Mouse (Mus musculus) midbrain, embryonic 15.5 days (tissue): ENCODE results near the gene Med18. TPM values are rescaled to one million over a fixed set of nuclear protein-coding genes. Genes with fewer than 3 reads are reported as not detected.
"Not testable (repeated sequence)": the region's sequence is repeated elsewhere in the genome, so short reads cannot be mapped to it uniquely, and the experiment has no call there.

Source experiments
- ATAC-seq: fragments of 200-750 bp; cut with Nextera tagmentation; replicated peaks from 2 replicates; pipeline ENCODE4 v1.8.0; 2017; ENCODE audit warnings: moderate TSS enrichment
- H3K27ac ChIP-seq: fragments of 300-500 bp; sonication (generic); 2 replicates; pipeline ENCODE4 v1.5.1; 2015; ENCODE audit warnings: mild to moderate bottlenecking, inconsistent platforms
- H3K27me3 ChIP-seq: fragments of 300-500 bp; sonication (generic); replicated peaks from 2 replicates; pipeline ENCODE4 v1.6.1; 2015; ENCODE audit warnings: inconsistent platforms
- H3K36me3 ChIP-seq: fragments of 300-500 bp; sonication (generic); replicated peaks from 2 replicates; pipeline ENCODE4 v1.6.1; 2015; ENCODE audit warnings: inconsistent platforms
- H3K4me1 ChIP-seq: fragments of 300-500 bp; sonication (generic); 2 replicates; pipeline ENCODE4 v1.6.1; 2015; ENCODE audit warnings: inconsistent platforms
- H3K4me2 ChIP-seq: fragments of 300-500 bp; sonication (generic); 2 replicates; pipeline ENCODE4 v1.6.1; 2015; ENCODE audit warnings: inconsistent platforms, mild to moderate bottlenecking, moderate library complexity
- H3K4me3 ChIP-seq: fragments of 300-500 bp; sonication (generic); 2 replicates; pipeline ENCODE4 v1.5.1; 2015; ENCODE audit warnings: mild to moderate bottlenecking, inconsistent platforms
- H3K9ac ChIP-seq: fragments of 300-500 bp; sonication (generic); 2 replicates; pipeline ENCODE4 v1.6.1; 2015; ENCODE audit warnings: mild to moderate bottlenecking, inconsistent platforms
- H3K9me3 ChIP-seq: fragments of 300-500 bp; sonication (generic); 2 replicates; pipeline ENCODE4 v1.6.1; 2016; ENCODE audit warnings: inconsistent platforms
- WGBS: fragments of 180-500 bp; shearing (Covaris S2); methylation state at CpG from one replicate; pipeline ENCODE4 v1.1.7; 2015; ENCODE audit warnings: mixed read lengths; 5-methylcytosine and 5-hydroxymethylcytosine counted together
- polyA plus RNA-seq: library from polyadenylated mRNA; unstranded; fragments of >200 nt; fragmentation: Nextera tagmentation; extraction: Ambion mirVana; gene quantifications from 2 replicates; pipeline ENCODE4 v1.2.1, GENCODE M21; 2015

Gene Med18
- polyA plus RNA-seq, 1 experiment from 2014 or later = 15.9 TPM

DNA sequence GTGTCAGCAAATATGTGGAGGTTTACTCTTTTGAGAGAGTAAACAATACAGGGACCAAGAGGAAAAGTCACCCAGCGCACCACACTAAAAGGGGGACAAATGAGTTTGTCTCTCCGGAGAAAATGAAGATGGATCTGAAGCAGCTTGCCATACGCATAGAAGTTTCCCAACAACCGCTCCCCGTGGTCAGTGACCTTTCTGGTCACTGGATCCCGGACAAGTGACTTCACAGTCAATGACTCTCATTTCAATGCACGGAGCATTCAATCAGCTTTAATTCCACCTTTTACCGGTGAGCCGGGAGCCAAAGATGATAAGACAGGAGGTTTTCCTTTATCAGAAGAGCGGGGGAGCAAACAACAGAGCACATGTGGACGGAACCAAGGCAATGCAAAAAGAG, 25.9 kb downstream of the Med18 start:
- no peak overlapping the region for H3K4me2 ChIP-seq
- no peak overlapping the region for H3K9ac ChIP-seq
- H3K9me3 ChIP-seq = no peaks in the 10 kb centered on the region
- 28% methylated on average over 11 of the region's 11 CpGs for WGBS
- no peaks in the 10 kb centered on the region for H3K36me3 ChIP-seq
- no peak overlapping the region for H3K4me3 ChIP-seq
- no peak overlapping the region for H3K27ac ChIP-seq
- no peaks in the 10 kb centered on the region for H3K27me3 ChIP-seq
- no peaks in the 10 kb centered on the region for H3K4me1 ChIP-seq
- no peak for ATAC-seq

DNA sequence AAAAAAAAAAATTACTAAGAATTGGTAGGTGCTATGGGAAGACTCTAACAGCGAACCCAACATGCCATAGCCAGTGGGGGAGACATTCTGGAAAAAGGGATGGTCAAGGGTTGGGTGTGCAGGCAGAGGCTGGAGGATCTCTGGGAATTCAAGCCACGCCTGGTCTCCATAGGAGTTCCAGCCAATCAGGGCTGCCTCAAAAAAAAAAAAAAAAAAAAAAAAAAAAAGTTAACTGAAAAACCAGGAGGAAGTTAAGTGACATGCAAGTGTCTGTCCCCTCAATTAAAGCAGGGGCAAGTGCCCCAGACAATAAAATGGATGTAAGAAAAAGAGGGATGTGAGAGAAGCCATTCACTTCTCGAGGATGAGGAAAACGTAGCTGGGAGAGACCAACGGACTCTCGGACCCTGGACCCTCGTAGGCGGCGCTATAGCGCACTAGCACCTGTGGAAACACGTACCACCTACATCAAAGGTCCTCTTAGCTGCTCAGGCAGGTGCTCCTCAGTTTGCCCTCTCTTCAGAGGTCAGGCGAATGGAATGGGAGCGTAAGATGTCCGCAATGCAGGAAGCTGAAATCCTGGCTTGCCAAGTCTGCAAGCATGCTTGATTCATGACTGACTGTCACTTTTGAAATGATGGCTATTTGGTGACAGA, 30.9 kb downstream of the Med18 start:
- no peak for ATAC-seq
- Histone ChIP-seq H3K4me2 (no peak overlapping the region), H3K9ac (no peak overlapping the region), H3K27ac (no peak overlapping the region), H3K9me3 (no peaks in the 10 kb centered on the region), H3K4me1 (no peaks in the 10 kb centered on the region), H3K36me3 (no peaks in the 10 kb centered on the region), H3K27me3 (no peaks in the 10 kb centered on the region), H3K4me3 (no peak overlapping the region)
- 13% methylated on average over 14 of the region's 14 CpGs for WGBS

GRCm38 (mm10) chr4:132428022-132428542, 35.6 kb downstream of the Med18 start:
- Histone ChIP-seq H3K4me3 (no peak overlapping the region), H3K9ac (no peak overlapping the region), H3K4me2 (no peak overlapping the region), H3K27ac (no peak overlapping the region), H3K36me3 (no peaks in the 10 kb centered on the region), H3K4me1 (no peaks in the 10 kb centered on the region), H3K9me3 (no peaks in the 10 kb centered on the region), H3K27me3 (no peaks in the 10 kb centered on the region)
- WGBS = 75% methylated on average over 9 of the region's 9 CpGs
- ATAC-seq = no peak

DNA sequence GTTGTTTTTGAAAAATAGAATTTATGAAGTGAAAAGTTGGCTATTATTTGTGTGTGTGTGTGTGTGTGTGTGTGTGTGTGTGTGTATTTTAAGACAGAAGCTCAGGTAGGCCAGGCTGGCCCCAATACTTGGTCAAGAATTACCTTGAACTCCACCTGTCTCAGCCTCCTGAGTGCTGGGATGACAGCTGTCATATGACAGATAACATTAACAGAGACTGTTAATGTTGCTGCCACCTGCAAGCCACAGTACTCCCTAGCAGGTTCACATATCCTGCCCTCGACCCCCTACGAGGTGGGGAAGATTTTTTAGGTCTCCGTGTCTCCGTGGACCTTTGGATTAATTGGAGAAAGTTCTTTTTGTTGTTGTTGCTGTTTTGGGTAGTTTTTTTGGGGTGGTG, 36.2 kb downstream of the Med18 start:
- Histone ChIP-seq H3K4me3 (no peak overlapping the region), H3K27me3 (no peaks in the 10 kb centered on the region), H3K9me3 (no peaks in the 10 kb centered on the region), H3K27ac (no peak overlapping the region), H3K4me2 (no peak overlapping the region), H3K36me3 (no peaks in the 10 kb centered on the region), H3K9ac (no peak overlapping the region), H3K4me1 (0 out of 2 replicates have a peak, but pooled peaks cover 4% of the 10 kb centered on the region)
- WGBS = 89% methylated on average over 4 of the region's 4 CpGs
- no peak for ATAC-seq

- no peak for ATAC-seq
- no peaks in the 10 kb centered on the region for H3K36me3 ChIP-seq
- 66% methylated on average over 2 of the region's 2 CpGs for WGBS
- H3K27ac ChIP-seq = no peak overlapping the region
- no peak overlapping the region for H3K4me2 ChIP-seq
- H3K9me3 ChIP-seq = no peaks in the 10 kb centered on the region
- no peak overlapping the region for H3K9ac ChIP-seq
- no peaks in the 10 kb centered on the region for H3K27me3 ChIP-seq
- peaks cover 9% of the 10 kb centered on the region for H3K4me1 ChIP-seq
- no peak overlapping the region for H3K4me3 ChIP-seq
These were observed 37.7 kb downstream of the Med18 start for GRCm38 (mm10) chr4:132426021-132426420.

- ATAC-seq = no peak
- Histone ChIP-seq H3K27ac (no peak overlapping the region), H3K9ac (no peak overlapping the region), H3K4me1 (peaks cover 19% of the 10 kb centered on the region), H3K4me3 (no peak overlapping the region), H3K27me3 (no peaks in the 10 kb centered on the region), H3K9me3 (no peaks in the 10 kb centered on the region), H3K4me2 (no peak overlapping the region), H3K36me3 (no peaks in the 10 kb centered on the region)
- WGBS = 97% methylated on average over 5 of the region's 5 CpGs
These were observed 39.0 kb downstream of the Med18 start for GRCm38 (mm10) chr4:132424765-132425164.

DNA sequence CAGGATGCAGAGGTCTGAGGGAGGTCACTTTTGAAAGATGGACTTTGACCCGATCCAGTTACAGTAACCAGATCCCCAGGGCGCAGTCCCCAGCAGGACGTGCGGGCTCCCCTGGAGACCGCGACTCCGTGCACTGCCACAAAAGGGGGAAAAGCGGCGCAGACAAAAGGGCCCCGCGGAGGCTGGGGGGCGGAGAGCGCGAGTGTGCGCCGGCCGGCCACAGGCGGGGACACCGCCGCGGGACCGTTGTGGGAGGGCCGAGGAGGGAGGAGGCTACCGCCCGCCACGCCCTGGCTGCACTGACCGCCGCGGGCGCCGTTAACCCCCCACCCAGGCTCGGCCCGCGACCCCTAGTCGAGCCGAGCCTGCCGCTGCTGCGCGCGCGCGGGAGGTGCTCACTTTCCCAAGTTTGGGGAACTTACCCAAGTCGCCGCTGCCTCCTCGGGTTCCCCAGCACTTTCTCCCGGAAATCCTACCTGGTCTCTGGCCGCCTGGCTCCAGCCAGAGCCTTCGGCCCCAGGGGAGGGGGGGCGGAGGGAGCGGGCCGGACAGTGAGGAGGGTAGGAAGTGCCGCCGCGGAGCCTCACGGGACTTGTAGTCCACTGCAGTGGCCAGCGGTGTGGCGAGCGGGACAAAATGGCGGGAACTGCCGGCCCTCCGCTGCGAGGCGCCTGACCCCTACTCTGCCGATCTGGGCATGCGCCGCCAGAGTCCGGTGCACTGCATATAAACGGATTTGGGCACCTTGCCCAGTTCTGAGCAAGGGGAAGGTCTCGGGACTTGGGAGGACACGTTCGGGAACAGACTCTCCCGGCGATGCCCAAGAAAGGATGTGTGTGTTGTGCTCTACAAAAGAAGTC, 41.6 kb downstream of the Med18 start, which contains the start of gene Phactr4:
Gene Phactr4, minus strand, starts transcription at position 567 of the 860 bp plus-strand sequence.
- Histone ChIP-seq H3K36me3 (no peaks in the 10 kb centered on the region), H3K27me3 (no peaks in the 10 kb centered on the region)
- WGBS = under 1% methylated on average over 60 of the region's 73 CpGs

GRCm38 (mm10) chr4:132421556-132421922, 42.2 kb downstream of the Med18 start:
- no peaks in the 10 kb centered on the region for H3K27me3 ChIP-seq
- no peaks in the 10 kb centered on the region for H3K9me3 ChIP-seq
- H3K27ac ChIP-seq = peak overlapping the region; percentile 86
- peaks cover 19% of the 10 kb centered on the region for H3K4me1 ChIP-seq
- H3K4me2 ChIP-seq = peak overlapping the region; percentile 64
- 0% methylated on average over 13 of the region's 13 CpGs for WGBS
- H3K4me3 ChIP-seq = peak overlapping the region; percentile 68
- H3K9ac ChIP-seq = peak overlapping the region; percentile 56
- no peak for ATAC-seq
- H3K36me3 ChIP-seq = no peaks in the 10 kb centered on the region

More for the DNA sequence above, 41.6 kb downstream of the Med18 start, which contains the start of gene Phactr4:
- Histone ChIP-seq H3K9me3 (no peaks in the 10 kb centered on the region), H3K9ac (peak within 1 kb of the TSS; percentile 56), H3K4me2 (peak within 1 kb of the TSS; percentile 64), H3K4me3 (peak within 1 kb of the TSS; percentile 68), H3K4me1 (peaks cover 19% of the 10 kb centered on the region), H3K27ac (peak within 1 kb of the TSS; percentile 86)
- peak; percentile 97 for ATAC-seq

DNA sequence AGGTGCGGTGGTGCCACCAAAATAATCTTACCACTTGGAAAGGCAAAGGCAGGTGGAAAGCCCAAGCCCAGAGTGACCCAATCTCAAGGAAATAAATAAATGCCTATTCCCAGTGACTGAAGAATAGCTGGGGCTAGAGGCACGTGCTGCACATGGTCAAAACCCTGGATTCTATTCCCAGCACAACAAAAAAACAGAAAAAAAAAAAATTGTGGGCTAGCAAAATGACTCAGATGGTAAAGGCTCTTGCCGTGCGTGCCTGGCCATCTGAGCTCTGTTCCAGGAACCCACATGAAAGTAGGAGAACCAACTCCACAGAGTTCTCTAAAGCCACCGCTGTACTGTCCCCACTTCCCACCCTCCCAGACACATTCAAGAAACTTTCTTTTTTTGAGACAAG, 43.2 kb downstream of the Med18 start:
- no peak for ATAC-seq
- no peak overlapping the region for H3K9ac ChIP-seq
- H3K36me3 ChIP-seq = no peaks in the 10 kb centered on the region
- H3K9me3 ChIP-seq = no peaks in the 10 kb centered on the region
- peak overlapping the region; percentile 64 for H3K4me2 ChIP-seq
- no peak overlapping the region for H3K27ac ChIP-seq
- H3K27me3 ChIP-seq = no peaks in the 10 kb centered on the region
- peaks cover 19% of the 10 kb centered on the region for H3K4me1 ChIP-seq
- 79% methylated on average over 5 of the region's 5 CpGs for WGBS
- no peak overlapping the region for H3K4me3 ChIP-seq

DNA sequence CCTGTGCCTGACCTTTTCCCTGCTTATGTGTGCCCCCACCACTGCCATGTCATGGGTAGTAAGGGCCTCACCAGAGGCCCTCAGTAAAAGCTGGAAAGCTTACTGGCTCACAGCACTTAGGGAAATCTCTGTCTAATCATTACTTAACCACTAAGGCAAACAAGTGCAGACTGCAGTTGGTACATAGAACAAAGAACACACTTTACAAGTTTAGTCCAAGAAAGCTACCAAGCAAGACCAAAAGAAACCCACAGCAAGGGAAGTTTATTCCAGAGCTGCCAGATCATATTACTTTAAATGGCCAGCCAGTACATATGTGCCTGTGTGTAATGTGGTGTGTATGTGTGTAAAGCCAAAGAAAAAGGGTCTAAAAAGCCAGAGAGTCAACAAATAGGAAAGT, 47.8 kb downstream of the Med18 start:
- Histone ChIP-seq H3K9me3 (no peaks in the 10 kb centered on the region), H3K36me3 (no peaks in the 10 kb centered on the region), H3K27ac (no peak overlapping the region), H3K4me3 (no peak overlapping the region), H3K4me2 (no peak overlapping the region), H3K4me1 (peaks cover 9% of the 10 kb centered on the region), H3K9ac (no peak overlapping the region), H3K27me3 (no peaks in the 10 kb centered on the region)
- no peak for ATAC-seq

- not testable (repeated sequence) for H3K4me1 ChIP-seq, ATAC-seq
- WGBS = 96% methylated on average over 4 of the region's 4 CpGs
These were observed 50.5 kb downstream of the Med18 start for GRCm38 (mm10) chr4:132413257-132413656.

GRCm38 (mm10) chr4:132411322-132412094, 52.2 kb downstream of the Med18 start:
- no peak overlapping the region for H3K4me3 ChIP-seq
- no peak for ATAC-seq
- no peak overlapping the region for H3K9ac ChIP-seq
- H3K4me1 ChIP-seq = no peaks in the 10 kb centered on the region
- H3K27ac ChIP-seq = no peak overlapping the region
- no peaks in the 10 kb centered on the region for H3K9me3 ChIP-seq
- H3K4me2 ChIP-seq = no peak overlapping the region
- no peaks in the 10 kb centered on the region for H3K36me3 ChIP-seq
- WGBS = 59% methylated on average over 8 of the region's 8 CpGs
- H3K27me3 ChIP-seq = no peaks in the 10 kb centered on the region

More at GRCm38 (mm10) chr4:132413257-132413656, 50.5 kb downstream of the Med18 start:
- H3K27me3 ChIP-seq, H3K9me3 ChIP-seq, H3K36me3 ChIP-seq, H3K4me2 ChIP-seq, H3K4me3 ChIP-seq, H3K27ac ChIP-seq, H3K9ac ChIP-seq: not testable (repeated sequence)
